Mouse (Mus musculus): ENCODE results near the gene Cryzl1.

The Cryzl1 gene

GRCm38 (mm10) chr16:91689791-91690190 is 39.0 kb downstream of the Cryzl1 start:
- DNase-seq (ENCODE audit: extremely low read depth, low read depth, low spot score): no peak

- DNase-seq (ENCODE audit: extremely low read depth, low read depth, low spot score): no peak
Observed at GRCm38 (mm10) chr16:91688619-91689334, 40.0 kb downstream of the Cryzl1 start, which contains the start of gene Donson. Gene Donson, minus strand, starts transcription at chr16:91688770.

- no peak for DNase-seq (ENCODE audit: extremely low read depth, low read depth, low spot score)
Observed at GRCm38 (mm10) chr16:91688023-91688618, 40.7 kb downstream of the Cryzl1 start.

- no peak for DNase-seq (ENCODE audit: extremely low read depth, low read depth, low spot score)
Observed at GRCm38 (mm10) chr16:91686369-91686768, 42.4 kb downstream of the Cryzl1 start.

GRCm38 (mm10) chr16:91685526-91685925 is 43.2 kb downstream of the Cryzl1 start:
- DNase-seq (ENCODE audit: extremely low read depth, low read depth, low spot score): no peak

GRCm38 (mm10) chr16:91680656-91681055 is 48.1 kb downstream of the Cryzl1 start:
- no peak for DNase-seq (ENCODE audit: extremely low read depth, low read depth, low spot score)

- DNase-seq (ENCODE audit: extremely low read depth, low read depth, low spot score): peak; percentile 52
Observed at GRCm38 (mm10) chr16:91678147-91678911, 50.4 kb downstream of the Cryzl1 start.

- no peak for DNase-seq (ENCODE audit: extremely low read depth, low read depth, low spot score)
Observed at GRCm38 (mm10) chr16:91674500-91674899, 54.3 kb downstream of the Cryzl1 start.

GRCm38 (mm10) chr16:91663795-91664194 is 65.0 kb downstream of the Cryzl1 start:
- no peak for DNase-seq (ENCODE audit: extremely low read depth, low read depth, low spot score)

GRCm38 (mm10) chr16:91662336-91662735 is 66.4 kb downstream of the Cryzl1 start:
- DNase-seq (ENCODE audit: extremely low read depth, low read depth, low spot score): no peak

GRCm38 (mm10) chr16:91661397-91661796 is 67.4 kb downstream of the Cryzl1 start:
- no peak for DNase-seq (ENCODE audit: extremely low read depth, low read depth, low spot score)

GRCm38 (mm10) chr16:91659798-91660197 is 69.0 kb downstream of the Cryzl1 start:
- no peak for DNase-seq (ENCODE audit: extremely low read depth, low read depth, low spot score)

- DNase-seq (ENCODE audit: extremely low read depth, low read depth, low spot score): no peak
Observed at GRCm38 (mm10) chr16:91658471-91658870, 70.3 kb downstream of the Cryzl1 start.

GRCm38 (mm10) chr16:91657285-91657684 is 71.5 kb downstream of the Cryzl1 start:
- DNase-seq (ENCODE audit: extremely low read depth, low read depth, low spot score): no peak

GRCm38 (mm10) chr16:91655285-91655684 is 73.5 kb downstream of the Cryzl1 start:
- no peak for DNase-seq (ENCODE audit: extremely low read depth, low read depth, low spot score)

- DNase-seq (ENCODE audit: extremely low read depth, low read depth, low spot score): no peak
Observed at GRCm38 (mm10) chr16:91652191-91652590, 76.6 kb downstream of the Cryzl1 start.

GRCm38 (mm10) chr16:91649781-91650180 is 79.0 kb downstream of the Cryzl1 start:
- DNase-seq (ENCODE audit: extremely low read depth, low read depth, low spot score): no peak

- no peak for DNase-seq (ENCODE audit: extremely low read depth, low read depth, low spot score)
Observed at GRCm38 (mm10) chr16:91649246-91649645, 79.5 kb downstream of the Cryzl1 start.

- DNase-seq (ENCODE audit: extremely low read depth, low read depth, low spot score): no peak
Observed at GRCm38 (mm10) chr16:91648220-91648550, 80.6 kb downstream of the Cryzl1 start.

- peak; percentile 69 for DNase-seq (ENCODE audit: extremely low read depth, low read depth, low spot score)
Observed at GRCm38 (mm10) chr16:91647461-91648219, 81.1 kb downstream of the Cryzl1 start, which contains the start of gene Son. Gene Son, plus strand, starts transcription at chr16:91647506.

Measured in fat pad, adult 2 months (tissue).